Mouse (Mus musculus) MEL (cell line): ENCODE results near the gene Cerk. TPM values are rescaled to one million over a fixed set of nuclear protein-coding genes. Genes with fewer than 3 reads are reported as not detected.

Source experiments
- DNase-seq: peaks from one replicate; pipeline ENCODE4 v3.0.0; 2011; ENCODE audit warnings: low read depth, low spot score
- H3K27ac ChIP-seq: 2 replicates; pipeline ENCODE4 v1.5.1; 2012; ENCODE audit warnings: low read depth, mild to moderate bottlenecking, control low read depth, low read length, moderate library complexity; ENCODE audit not compliant: control insufficient read depth
- H3K27me3 ChIP-seq, 2 experiments: fragments of 150-350 bp in 1 of 2; sonication (generic) in 1 of 2; 2 replicates each; pipeline ENCODE4 v1.6.1; 2012; ENCODE audit warnings: low read length in 2 of 2, mild to moderate bottlenecking in 2 of 2, improper control_type of control experiment in 1 of 2, moderate library complexity in 1 of 2; ENCODE audit not compliant: insufficient read depth in 2 of 2, control insufficient read depth in 1 of 2
- H3K36me3 ChIP-seq, 2 experiments: 2 replicates each; pipeline ENCODE4 v1.6.1; 2012 to 2014; ENCODE audit warnings: low read length in 2 of 2, improper control_type of control experiment in 1 of 2, inconsistent platforms in 1 of 2, mild to moderate bottlenecking in 1 of 2; ENCODE audit not compliant: insufficient read depth in 2 of 2, control insufficient read depth in 1 of 2
- H3K4me1 ChIP-seq, 2 experiments: fragments of 150-350 bp in 1 of 2; sonication (generic) in 1 of 2; 2 replicates each; pipeline ENCODE4 v1.6.1; 2012; ENCODE audit warnings: low read length in 2 of 2, improper control_type of control experiment in 1 of 2, mild to moderate bottlenecking in 1 of 2; ENCODE audit not compliant: insufficient read depth in 2 of 2, control insufficient read depth in 1 of 2
- H3K4me3 ChIP-seq, 2 experiments: fragments of 150-350 bp in 1 of 2; sonication (generic) in 1 of 2; 2 replicates each; pipeline ENCODE4 v1.5.1; 2012; ENCODE audit warnings: low read depth in 2 of 2, low read length in 2 of 2, mild to moderate bottlenecking in 2 of 2, moderate library complexity in 2 of 2, control low read depth in 1 of 2, improper control_type of control experiment in 1 of 2; ENCODE audit not compliant: control insufficient read depth in 1 of 2, insufficient read depth in 1 of 2
- H3K79me2 ChIP-seq: 2 replicates; pipeline ENCODE4 v1.6.1; 2012; ENCODE audit warnings: mild to moderate bottlenecking, low read length, moderate library complexity; ENCODE audit not compliant: control insufficient read depth, poor library complexity, insufficient read depth
- H3K9ac ChIP-seq: 2 replicates; pipeline ENCODE4 v1.6.1; 2012; ENCODE audit warnings: low read depth, mild to moderate bottlenecking, control low read depth, low read length, moderate library complexity; ENCODE audit not compliant: control insufficient read depth, poor library complexity, severe bottlenecking
- H3K9me3 ChIP-seq: fragments of 150-350 bp; sonication (generic); replicated peaks from 2 replicates; pipeline ENCODE4 v1.6.1; 2012; ENCODE audit warnings: mild to moderate bottlenecking, low read length, improper control_type of control experiment, moderate library complexity; ENCODE audit not compliant: insufficient read depth
- BHLHE40 ChIP-seq: IDR thresholded peaks from 2 replicates; pipeline ENCODE4 v1.6.1; 2012; ENCODE audit warnings: low read depth, mild to moderate bottlenecking, inconsistent platforms, low read length, improper control_type of control experiment, borderline replicate concordance
- CHD1 ChIP-seq: IDR thresholded peaks from 2 replicates; pipeline ENCODE4 v1.6.1; 2012; ENCODE audit warnings: low read depth, mild to moderate bottlenecking, inconsistent platforms, low read length, improper control_type of control experiment
- CHD2 ChIP-seq: IDR thresholded peaks from 2 replicates; pipeline ENCODE4 v1.6.1; 2011; ENCODE audit warnings: low read length, improper control_type of control experiment
- CTCF ChIP-seq, 3 experiments: IDR thresholded peaks in 2 of 3; conservative IDR thresholded peaks in 1 of 3; 2 replicates each; pipeline ENCODE4 v1.5.1; 2011 to 2012; ENCODE audit warnings: low read length in 3 of 3, low read depth in 2 of 3, mild to moderate bottlenecking in 2 of 3, improper control_type of control experiment in 1 of 3, inconsistent platforms in 1 of 3, mixed read lengths in 1 of 3, moderate library complexity in 1 of 3; ENCODE audit not compliant: control insufficient read depth in 1 of 3, insufficient read depth in 1 of 3, poor library complexity in 1 of 3, severe bottlenecking in 1 of 3
- E2F4 ChIP-seq: IDR thresholded peaks from 2 replicates; pipeline ENCODE4 v1.6.1; 2011; ENCODE audit warnings: low read depth, low read length, improper control_type of control experiment, borderline replicate concordance
- ELF1 ChIP-seq: IDR thresholded peaks from 2 replicates; pipeline ENCODE4 v1.6.1; 2014; ENCODE audit warnings: low read depth, mild to moderate bottlenecking, inconsistent platforms, low read length, improper control_type of control experiment, moderate library complexity
- HCFC1 ChIP-seq: IDR thresholded peaks from 2 replicates; pipeline ENCODE4 v1.6.1; 2012; ENCODE audit warnings: low read depth, mild to moderate bottlenecking, inconsistent platforms, low read length, improper control_type of control experiment, moderate library complexity
- KAT2A ChIP-seq: conservative IDR thresholded peaks from 2 replicates; pipeline ENCODE4 v1.6.1; 2012; ENCODE audit warnings: low read depth, low read length, improper control_type of control experiment, inconsistent platforms
- MAFK ChIP-seq: IDR thresholded peaks from 2 replicates; pipeline ENCODE4 v1.6.1; 2011; ENCODE audit warnings: low read depth, mild to moderate bottlenecking, low read length, improper control_type of control experiment, borderline replicate concordance
- MAX ChIP-seq: IDR thresholded peaks from 2 replicates; pipeline ENCODE4 v1.6.1; 2011; ENCODE audit warnings: low read length, improper control_type of control experiment
- MXI1 ChIP-seq: IDR thresholded peaks from 2 replicates; pipeline ENCODE4 v1.6.1; 2011; ENCODE audit warnings: mild to moderate bottlenecking, low read depth, low read length, improper control_type of control experiment
- NRF1 ChIP-seq: IDR thresholded peaks from 2 replicates; pipeline ENCODE4 v1.6.1; 2014; ENCODE audit warnings: low read depth, mild to moderate bottlenecking, inconsistent platforms, low read length, improper control_type of control experiment, moderate library complexity; ENCODE audit not compliant: poor library complexity, insufficient read depth, severe bottlenecking
- POLR2A ChIP-seq, 2 experiments: IDR thresholded peaks; 2 replicates each; pipeline ENCODE4 v1.6.1; 2011 to 2012; ENCODE audit warnings: low read length in 2 of 2, mild to moderate bottlenecking in 2 of 2, control low read depth in 1 of 2, improper control_type of control experiment in 1 of 2, low read depth in 1 of 2, moderate library complexity in 1 of 2; ENCODE audit not compliant: control insufficient read depth in 1 of 2, insufficient read depth in 1 of 2, poor library complexity in 1 of 2
- POLR2AphosphoS2 ChIP-seq: IDR thresholded peaks from 2 replicates; pipeline ENCODE4 v1.6.1; 2011; ENCODE audit warnings: low read length, improper control_type of control experiment
- POLR2AphosphoS5 ChIP-seq: IDR thresholded peaks from 2 replicates; pipeline ENCODE4 v1.6.1; 2012; ENCODE audit warnings: low read depth, borderline replicate concordance, mild to moderate bottlenecking, inconsistent platforms, low read length, moderate library complexity, mixed read lengths
- RAD21 ChIP-seq: IDR thresholded peaks from 2 replicates; pipeline ENCODE4 v1.6.1; 2011; ENCODE audit warnings: mild to moderate bottlenecking, low read depth, low read length, improper control_type of control experiment
- SIN3A ChIP-seq: IDR thresholded peaks from 2 replicates; pipeline ENCODE4 v1.6.1; 2012; ENCODE audit warnings: low read length, improper control_type of control experiment, inconsistent platforms
- SMC3 ChIP-seq: IDR thresholded peaks from 2 replicates; pipeline ENCODE4 v1.6.1; 2011; ENCODE audit warnings: low read depth, low read length, improper control_type of control experiment
- TAL1 ChIP-seq: IDR thresholded peaks from 2 replicates; pipeline ENCODE4 v1.6.1; 2012; ENCODE audit warnings: mild to moderate bottlenecking, inconsistent platforms, low read length, moderate library complexity, mixed read lengths
- TBP ChIP-seq: IDR thresholded peaks from 2 replicates; pipeline ENCODE4 v1.8.0; 2011; ENCODE audit warnings: low read depth, low read length, improper control_type of control experiment
- TCF12 ChIP-seq: IDR thresholded peaks from 2 replicates; pipeline ENCODE4 v1.6.1; 2014; ENCODE audit warnings: low read depth, mild to moderate bottlenecking, inconsistent platforms, low read length, improper control_type of control experiment, moderate library complexity
- UBTF ChIP-seq: IDR thresholded peaks from 2 replicates; pipeline ENCODE4 v1.6.1; 2012; ENCODE audit warnings: low read depth, mild to moderate bottlenecking, inconsistent platforms, low read length, improper control_type of control experiment, moderate library complexity, borderline replicate concordance; ENCODE audit not compliant: insufficient read depth
- ZC3H11A ChIP-seq: IDR thresholded peaks from 2 replicates; pipeline ENCODE4 v1.6.1; 2012; ENCODE audit warnings: low read depth, mild to moderate bottlenecking, inconsistent platforms, low read length, improper control_type of control experiment
- ZKSCAN1 ChIP-seq: IDR thresholded peaks from 2 replicates; pipeline ENCODE4 v1.6.1; 2012; ENCODE audit warnings: low read depth, mild to moderate bottlenecking, inconsistent platforms, low read length, improper control_type of control experiment, moderate library complexity
- ZNF384 ChIP-seq: IDR thresholded peaks from 2 replicates; pipeline ENCODE4 v1.6.1; 2012; ENCODE audit warnings: low read depth, mild to moderate bottlenecking, inconsistent platforms, low read length, improper control_type of control experiment
- polyA plus RNA-seq, 2 experiments: library from polyadenylated mRNA; stranded (reverse) in 1 of 2; unstranded in 1 of 2; fragments of >175 nt in 1 of 2; fragments of >200 nt in 1 of 2; gene quantifications; 2 replicates each; pipeline versions ENCODE4 v1.2.1 to v1.2.4; 2012; ENCODE audit warnings: low replicate concordance in 2 of 2, low read depth in 1 of 2; ENCODE audit not compliant: insufficient read length in 2 of 2, insufficient read depth in 1 of 2, missing spikeins in 1 of 2
- total RNA-seq: library from RNA; depleted of rRNA; stranded (reverse); fragments of 300-350 nt; gene quantifications from 2 replicates; pipeline ENCODE4 v1.2.3, GENCODE M21; 2012

Cerk gene
- total and polyA plus RNA-seq, 3 experiments, result 4.1 to 9.5 TPM; not detected in 1

DNA sequence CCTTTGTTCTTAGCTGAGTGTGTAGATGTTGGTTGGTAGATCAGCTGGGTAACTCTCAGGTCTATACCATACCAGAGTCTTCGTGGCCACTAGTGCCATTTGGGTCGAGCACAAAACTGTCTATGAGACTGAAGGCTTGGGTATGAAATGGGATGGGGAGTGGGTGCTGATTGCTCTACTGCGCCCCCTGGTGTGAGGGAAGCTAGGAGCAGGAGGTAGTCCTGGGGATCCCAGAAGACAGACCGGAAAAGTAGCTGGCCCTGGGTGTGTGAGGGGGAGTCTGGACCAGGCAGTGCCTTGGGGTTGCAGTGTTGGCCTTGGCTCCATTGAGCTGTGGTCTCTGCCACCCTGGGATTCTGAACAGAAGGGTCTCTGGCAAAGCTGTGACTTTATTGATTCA lies 48.3 kb downstream of the Cerk start:
- peak; percentile 48 for DNase-seq
- H3K36me3 ChIP-seq, result no peaks in the 10 kb centered on the region
- TF ChIP-seq ZKSCAN1 (no peak), ZNF384 (no peak), UBTF (no peak), POLR2AphosphoS2 (0 out of 2 replicates have a peak, but pooled peaks have one; percentile 18), MXI1 (no peak), E2F4 (no peak), POLR2AphosphoS5 (no peak), TBP (no peak), CHD1 (no peak), CHD2 (no peak), KAT2A (no peak), SIN3A (no peak), RAD21 (peak; percentile 24; the same call in 1 of the 2 replicates), POLR2A (IDR thresholded peaks at IDR 0.05; ENCODE audit: control insufficient read depth in 1 of 2, insufficient read depth in 1 of 2, low read depth in 1 of 2, low read length in 2 of 2, poor library complexity in 1 of 2) (no peak), ZC3H11A (no peak), MAFK (no peak), MAX (no peak), CTCF (IDR thresholded peaks at IDR 0.05 in 2 of 3, conservative IDR thresholded peaks at IDR 0.05 in 1 of 3; ENCODE audit: control insufficient read depth in 1 of 3, insufficient read depth in 1 of 3, low read depth in 2 of 3, low read length in 3 of 3, poor library complexity in 1 of 3, severe bottlenecking in 1 of 3) (peak; percentile 65 to 73 (median 70)), ELF1 (no peak), TAL1 (no peak), TCF12 (no peak), NRF1 (no peak), SMC3 (peak; percentile 63), BHLHE40 (no peak), HCFC1 (no peak)

More for the DNA sequence above, 48.3 kb downstream of the Cerk start:
- no peaks in the 10 kb centered on the region for H3K9me3 ChIP-seq
- no peaks in the 10 kb centered on the region for H3K4me1 ChIP-seq
- H3K27me3 ChIP-seq, result no peaks in the 10 kb centered on the region
- no peak overlapping the region for H3K9ac ChIP-seq
- no peak overlapping the region for H3K27ac ChIP-seq
- no peak overlapping the region for H3K4me3 ChIP-seq
- no peaks in the 10 kb centered on the region for H3K79me2 ChIP-seq
